Mouse (Mus musculus) E14TG2a.4 (cell line): ENCODE measurements around the gene Osbpl8.
"Not testable (repeated sequence)": the region's sequence is repeated elsewhere in the genome, so short reads cannot be mapped to it uniquely, and the experiment has no call there.

Source experiments
- H3K27me3 ChIP-seq: 2 replicates; pipeline ENCODE4 v1.6.1; 2014; ENCODE audit warnings: low read length, control low read depth; ENCODE audit not compliant: insufficient read depth
- H3K36me3 ChIP-seq: 2 replicates; pipeline ENCODE4 v1.6.1; 2014; ENCODE audit warnings: low read length, control low read depth; ENCODE audit not compliant: insufficient read depth
- H3K4me1 ChIP-seq: replicated peaks from 2 replicates; pipeline ENCODE4 v1.6.1; 2014; ENCODE audit warnings: low read depth, low read length, control low read depth
- H3K4me3 ChIP-seq: replicated peaks from 2 replicates; pipeline ENCODE4 v1.5.1; 2014; ENCODE audit warnings: mild to moderate bottlenecking, low read length
- H3K9me3 ChIP-seq: 2 replicates; pipeline ENCODE4 v1.6.1; 2014; ENCODE audit warnings: low read length, control low read depth
- CTCF ChIP-seq: conservative IDR thresholded peaks from 2 replicates; pipeline ENCODE4 v1.5.1; 2014; ENCODE audit warnings: low read length
- NANOG ChIP-seq: IDR thresholded peaks from 2 replicates; pipeline ENCODE4 v1.6.1; 2014; ENCODE audit warnings: borderline replicate concordance, low read length, mixed read lengths
- POU5F1 ChIP-seq: IDR thresholded peaks from 2 replicates; pipeline ENCODE4 v1.6.1; 2014; ENCODE audit warnings: low read length, borderline replicate concordance

Osbpl8 gene

DNA sequence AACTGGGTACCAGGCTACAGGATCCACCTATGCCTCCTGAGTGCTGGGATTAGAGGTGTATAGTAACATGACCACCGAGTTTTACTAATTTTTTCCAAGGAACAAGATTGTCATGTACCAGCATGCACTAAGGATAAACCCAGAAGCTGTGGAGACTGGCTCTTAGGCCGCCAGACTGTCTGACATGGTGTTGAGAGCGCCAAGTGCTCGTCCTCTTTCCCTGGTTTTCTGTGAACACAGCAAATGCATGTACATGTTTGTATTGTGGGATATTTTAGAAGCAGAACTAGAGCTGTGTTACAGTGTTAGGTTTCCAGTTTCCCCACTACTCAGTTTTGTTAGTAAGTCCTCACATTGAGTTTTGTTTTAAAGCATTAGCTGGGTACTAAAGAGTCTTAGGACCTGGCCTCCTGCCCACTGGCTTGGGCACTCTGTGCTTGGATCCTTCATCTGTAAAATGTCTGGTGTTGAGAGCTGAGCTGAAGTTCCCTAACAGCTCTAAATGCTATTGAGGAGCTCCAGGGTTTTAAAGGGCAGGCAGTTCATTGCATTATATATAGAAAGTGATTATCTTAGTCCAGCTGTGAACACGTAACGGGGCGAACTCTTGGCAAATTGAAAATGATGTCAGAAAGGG lies 19.2 kb downstream of the Osbpl8 start:
- no peaks in the 10 kb centered on the region for H3K9me3 ChIP-seq
- H3K36me3 ChIP-seq: no peaks in the 10 kb centered on the region
- no peaks in the 10 kb centered on the region for H3K27me3 ChIP-seq
- peaks cover 7% of the 10 kb centered on the region for H3K4me1 ChIP-seq
- TF ChIP-seq NANOG (no peak), CTCF (no peak), POU5F1 (no peak)
- no peak overlapping the region for H3K4me3 ChIP-seq

DNA sequence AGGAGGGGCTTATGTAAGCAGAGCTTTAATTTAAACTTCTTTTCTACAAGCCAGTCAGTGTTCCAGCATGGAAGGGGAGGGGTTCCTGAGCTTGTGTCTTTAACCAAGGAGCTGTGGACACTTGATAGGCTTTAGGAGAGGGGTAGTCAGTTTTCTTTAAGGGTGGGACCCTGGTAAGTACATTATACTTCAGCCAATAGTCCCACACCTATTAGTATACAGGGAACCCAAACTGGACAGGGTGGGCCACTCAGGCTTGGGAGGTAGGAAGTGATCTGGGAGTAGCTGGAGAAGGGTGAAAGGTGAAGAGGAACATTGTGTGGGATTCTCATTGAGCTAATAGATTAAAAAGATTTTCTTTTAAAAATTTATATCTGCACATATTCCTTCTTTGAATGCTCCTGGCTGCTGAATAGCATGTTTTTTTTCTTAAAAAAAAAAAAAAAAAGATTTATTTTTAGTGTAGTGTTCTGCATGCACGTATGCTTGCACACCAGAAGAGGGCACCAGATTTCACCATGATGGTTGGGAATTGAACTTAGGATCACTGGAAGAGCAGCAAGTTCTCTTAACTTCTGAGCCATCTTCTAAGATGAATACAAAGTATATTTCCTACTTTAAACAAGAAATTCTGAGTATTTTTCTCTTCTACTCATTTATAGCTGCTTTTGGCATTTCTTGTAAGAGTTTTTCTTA lies 21.2 kb downstream of the Osbpl8 start:
- Histone ChIP-seq H3K27me3 (no peaks in the 10 kb centered on the region), H3K36me3 (no peaks in the 10 kb centered on the region), H3K9me3 (no peaks in the 10 kb centered on the region), H3K4me3 (no peak overlapping the region), H3K4me1 (no peaks in the 10 kb centered on the region)
- TF ChIP-seq CTCF: 0 out of 2 replicates have a peak, but pooled peaks have one; percentile 18
- no peak for TF ChIP-seq POU5F1

DNA sequence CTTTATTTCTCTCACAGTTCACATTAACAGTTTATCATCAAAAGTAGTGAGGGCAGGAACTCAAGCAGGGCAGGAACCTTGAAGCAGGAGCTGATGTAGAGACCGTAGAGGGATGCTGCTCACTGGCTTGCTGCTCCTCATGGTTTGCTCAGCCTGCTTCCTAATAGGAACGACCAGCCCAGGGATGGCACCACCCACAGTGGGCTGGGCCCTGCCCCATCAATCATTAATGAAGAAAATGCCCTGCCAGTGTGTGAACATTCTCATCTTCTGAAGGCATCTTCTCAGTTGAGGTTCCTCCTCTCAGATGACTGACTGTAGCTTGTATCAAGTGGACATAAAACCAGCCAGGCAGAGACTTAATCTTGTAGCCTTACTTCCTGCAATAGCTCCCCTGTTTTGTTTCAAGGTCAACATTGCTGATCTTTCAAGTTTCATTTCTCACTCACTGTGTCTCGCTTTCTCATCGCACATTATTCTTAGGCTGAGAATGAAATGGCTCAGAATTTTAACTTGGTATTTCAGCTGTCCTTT lies 24.5 kb downstream of the Osbpl8 start:
- H3K36me3 ChIP-seq: no peaks in the 10 kb centered on the region
- H3K27me3 ChIP-seq: no peaks in the 10 kb centered on the region
- H3K4me1 ChIP-seq: no peaks in the 10 kb centered on the region
- TF ChIP-seq POU5F1 (no peak), NANOG (no peak), CTCF (no peak)
- H3K9me3 ChIP-seq: 0 out of 2 replicates have a peak, but pooled peaks cover 3% of the 10 kb centered on the region
- no peak overlapping the region for H3K4me3 ChIP-seq

DNA sequence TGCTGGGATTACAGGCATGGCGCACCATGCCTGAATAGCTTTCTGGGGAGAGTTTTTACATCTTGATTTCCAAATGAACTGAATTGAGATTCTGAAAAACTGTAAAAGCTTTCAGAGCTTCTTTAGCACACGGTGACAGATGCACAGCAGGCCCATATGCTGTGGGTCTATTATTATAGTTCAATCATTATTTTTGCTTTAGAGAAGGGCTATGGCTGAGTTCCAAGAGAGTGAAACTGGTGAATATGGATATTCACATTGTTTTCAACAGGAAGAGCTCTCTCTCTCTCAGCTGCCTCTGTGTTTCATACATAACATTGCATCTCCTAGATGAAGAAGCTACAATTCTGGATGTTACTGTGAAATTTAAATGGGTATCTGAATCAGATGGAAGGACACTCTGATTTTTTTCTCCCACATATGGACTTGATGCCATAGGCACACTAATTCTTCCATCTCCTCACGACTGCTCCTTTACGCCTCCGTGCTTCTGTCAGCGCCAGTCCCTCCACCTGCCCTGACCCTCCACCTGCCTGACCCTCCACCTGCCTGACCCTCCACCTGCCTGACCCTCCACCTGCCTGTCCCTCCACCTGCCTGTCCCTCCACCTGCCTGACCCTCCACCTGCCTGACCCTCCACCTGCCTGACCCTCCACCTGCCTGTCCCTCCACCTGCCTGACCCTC lies 25.7 kb downstream of the Osbpl8 start:
- no peaks in the 10 kb centered on the region for H3K4me1 ChIP-seq
- TF ChIP-seq NANOG: no peak
- no peak for TF ChIP-seq CTCF
- no peak for TF ChIP-seq POU5F1

DNA sequence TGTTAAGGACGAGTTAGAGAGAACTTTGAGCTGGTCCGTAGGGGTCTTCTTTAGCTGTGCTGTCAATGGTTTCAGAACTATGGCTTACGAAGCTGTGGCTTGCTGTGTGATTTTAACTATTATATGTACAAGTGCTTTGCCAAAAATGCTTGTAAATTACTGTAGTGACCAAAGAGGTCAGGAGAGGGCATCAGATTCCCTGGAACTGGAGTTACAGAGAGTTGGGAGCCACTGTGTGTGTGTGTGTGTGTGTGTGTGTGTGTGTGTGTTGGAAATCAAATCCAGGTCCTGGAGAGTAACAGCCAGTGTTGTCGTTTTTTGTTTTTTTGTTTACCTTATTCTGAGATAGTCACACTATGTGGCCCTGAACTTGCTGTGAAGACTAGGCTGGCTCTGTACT lies 29.0 kb downstream of the Osbpl8 start:
- Histone ChIP-seq H3K4me1 (no peaks in the 10 kb centered on the region), H3K4me3 (no peak overlapping the region), H3K27me3 (no peaks in the 10 kb centered on the region), H3K9me3 (0 out of 2 replicates have a peak, but pooled peaks cover 3% of the 10 kb centered on the region), H3K36me3 (no peaks in the 10 kb centered on the region)
- TF ChIP-seq CTCF (no peak), POU5F1 (no peak), NANOG (no peak)

More for the DNA sequence above, 25.7 kb downstream of the Osbpl8 start:
- H3K27me3 ChIP-seq: no peaks in the 10 kb centered on the region
- 0 out of 2 replicates have a peak, but pooled peaks cover 3% of the 10 kb centered on the region for H3K9me3 ChIP-seq
- H3K4me3 ChIP-seq: no peak overlapping the region
- no peaks in the 10 kb centered on the region for H3K36me3 ChIP-seq

DNA sequence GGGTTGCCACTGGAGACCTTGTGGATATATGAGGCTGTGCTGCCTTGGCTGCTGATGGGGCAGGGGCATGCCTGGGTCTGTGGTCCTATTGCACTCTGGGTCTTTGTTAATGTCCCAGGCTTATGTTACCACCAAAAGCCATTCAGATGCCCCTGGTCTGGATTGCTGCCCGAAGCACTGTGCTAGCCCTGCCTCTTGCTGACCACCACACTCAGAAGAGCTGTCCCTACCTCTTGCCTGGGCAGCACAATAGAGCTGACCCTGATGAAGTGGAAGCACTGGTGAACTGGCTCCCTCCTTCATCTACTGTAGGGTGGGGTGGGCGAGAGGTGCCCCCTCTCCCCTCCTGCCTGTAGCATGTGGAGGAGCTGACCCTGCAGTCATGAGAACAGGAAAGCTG lies 31.6 kb downstream of the Osbpl8 start:
- TF ChIP-seq CTCF: no peak
- TF ChIP-seq POU5F1: no peak
- no peak for TF ChIP-seq NANOG
- H3K4me1 ChIP-seq: peaks cover 2% of the 10 kb centered on the region; the same call in 1 of the 2 replicates
- no peaks in the 10 kb centered on the region for H3K36me3 ChIP-seq
- no peak overlapping the region for H3K4me3 ChIP-seq
- H3K27me3 ChIP-seq: no peaks in the 10 kb centered on the region
- H3K9me3 ChIP-seq: 0 out of 2 replicates have a peak, but pooled peaks cover 1% of the 10 kb centered on the region

DNA sequence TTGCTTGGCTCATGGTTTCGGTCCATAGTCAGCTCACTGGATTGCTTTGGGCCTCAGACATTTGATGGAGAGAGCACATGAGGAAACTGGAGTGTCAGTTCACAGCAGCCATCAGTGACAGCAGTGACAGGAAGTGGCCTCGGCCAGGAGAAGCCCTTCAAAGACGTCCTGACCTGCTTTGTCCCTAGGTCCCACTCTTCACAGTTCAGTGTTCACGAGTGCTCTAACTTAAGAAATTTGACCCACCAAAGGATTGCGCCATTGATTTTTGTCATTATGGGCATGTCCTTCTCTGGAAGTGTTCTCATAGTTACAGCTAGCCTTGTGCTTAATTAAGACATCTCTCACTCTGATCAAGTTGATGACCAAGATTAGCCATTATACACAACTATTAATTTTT lies 34.2 kb downstream of the Osbpl8 start:
- H3K27me3 ChIP-seq, H3K9me3 ChIP-seq, H3K4me3 ChIP-seq, H3K36me3 ChIP-seq, H3K4me1 ChIP-seq: not testable (repeated sequence)

DNA sequence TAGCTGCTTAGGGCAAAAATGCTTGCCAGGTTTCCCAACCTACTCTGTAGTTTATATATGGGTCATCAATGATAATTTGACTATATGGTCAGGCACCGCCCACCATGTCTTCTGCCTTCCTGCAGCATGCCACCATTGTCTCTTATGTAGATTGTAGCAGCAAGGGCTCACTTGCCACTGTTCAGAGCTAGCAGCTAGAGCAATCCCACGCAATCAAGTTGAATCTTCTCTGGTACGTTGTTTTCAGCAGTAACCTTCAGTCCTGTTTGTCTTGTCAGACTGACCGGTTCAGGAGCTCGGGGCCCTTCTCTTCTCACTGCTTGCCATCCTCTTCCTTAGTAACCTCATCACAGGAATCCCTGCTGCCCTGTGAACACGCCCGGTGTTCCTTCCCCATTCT lies 36.6 kb downstream of the Osbpl8 start:
- Histone ChIP-seq H3K4me3 (no peak overlapping the region), H3K9me3 (no peaks in the 10 kb centered on the region), H3K27me3 (no peaks in the 10 kb centered on the region), H3K36me3 (no peaks in the 10 kb centered on the region), H3K4me1 (peaks cover 4% of the 10 kb centered on the region; the same call in 1 of the 2 replicates)
- TF ChIP-seq POU5F1 (no peak), CTCF (no peak), NANOG (no peak)

DNA sequence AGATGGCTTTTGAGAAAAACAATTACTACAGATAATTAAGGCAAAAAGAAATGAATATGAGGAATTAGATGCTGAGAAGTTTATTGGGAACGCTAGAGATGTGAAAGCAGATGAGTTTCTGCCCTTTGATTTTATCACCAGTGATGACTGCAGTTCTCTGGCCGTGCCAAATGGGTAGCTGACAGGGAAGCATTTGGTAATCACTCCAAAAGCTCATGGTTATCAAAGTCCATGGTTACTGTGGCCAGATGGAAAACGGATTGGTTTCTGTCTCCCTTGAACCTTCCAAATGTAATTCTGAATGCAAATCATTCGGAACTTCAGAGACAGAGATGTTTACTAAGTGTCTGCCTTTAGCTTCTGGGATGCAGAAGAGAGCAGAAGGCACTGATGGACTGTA lies 37.1 kb downstream of the Osbpl8 start:
- peaks cover 4% of the 10 kb centered on the region; the same call in 1 of the 2 replicates for H3K4me1 ChIP-seq
- no peaks in the 10 kb centered on the region for H3K9me3 ChIP-seq
- no peak overlapping the region for H3K4me3 ChIP-seq
- no peak for TF ChIP-seq CTCF
- TF ChIP-seq NANOG: no peak
- TF ChIP-seq POU5F1: no peak
- H3K27me3 ChIP-seq: no peaks in the 10 kb centered on the region
- no peaks in the 10 kb centered on the region for H3K36me3 ChIP-seq
